Mouse (Mus musculus): ENCODE results near the gene B3gnt6.

DNA sequence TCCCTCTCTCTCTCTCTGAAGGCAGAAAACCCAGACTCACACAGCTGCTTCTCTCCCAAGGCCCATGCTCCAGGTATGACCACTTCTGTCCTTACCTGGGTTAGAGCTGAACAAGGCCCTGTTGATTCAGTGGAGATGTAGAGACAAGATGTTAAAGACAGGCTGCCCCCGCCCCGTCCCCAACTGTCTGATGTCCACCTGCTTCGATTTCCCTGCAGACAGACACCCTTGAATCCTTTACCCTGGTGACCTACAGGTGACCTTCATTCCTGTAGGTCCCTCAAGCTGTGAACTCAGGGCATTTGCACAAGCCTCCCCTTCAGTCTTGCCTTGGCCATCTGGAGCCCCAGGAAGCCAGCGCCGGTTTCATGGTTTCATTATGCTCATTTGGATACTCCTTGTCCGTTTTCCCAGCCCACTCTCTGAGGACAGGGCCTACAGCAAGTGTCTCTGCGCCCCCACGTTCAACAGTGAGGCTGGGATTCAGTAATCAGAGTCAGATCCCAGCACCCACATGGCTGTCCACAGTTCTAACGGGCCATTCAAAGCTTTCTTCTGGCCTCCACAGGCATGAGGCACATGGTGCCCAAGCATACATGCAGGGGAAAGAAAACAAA, 34.8 kb downstream of the B3gnt6 start:
- TF ChIP-seq POLR2A (IDR thresholded peaks at IDR 0.05; ENCODE audit: extremely low read depth, insufficient read depth, low read length) (no peak), CTCF (IDR thresholded peaks at IDR 0.05; ENCODE audit: extremely low read depth, insufficient read depth, low read length) (no peak)
